Mouse (Mus musculus) liver, adult 2 months (tissue): Measurements from ENCODE around the gene Zbtb12. TPM values are rescaled to one million over a fixed set of nuclear protein-coding genes. Genes with fewer than 3 reads are reported as not detected.
A peak's percentile ranks its signal among the peaks of the same experiment; 100 is the strongest.

ENCODE experiments used
- DNase-seq: peaks from one replicate; pipeline ENCODE4 v3.0.0-alpha.2; 2011; ENCODE audit warnings: low read depth, low spot score; ENCODE audit errors: extremely low read depth
- H3K27ac ChIP-seq: fragments of 200-500 bp; replicated peaks from 2 replicates; pipeline ENCODE4 v1.5.1; 2012; ENCODE audit warnings: low read depth, mild to moderate bottlenecking, control low read depth, inconsistent platforms, low read length; ENCODE audit not compliant: insufficient read depth
- H3K27me3 ChIP-seq: fragments of 200-500 bp; 2 replicates; pipeline ENCODE4 v1.6.1; 2012; ENCODE audit warnings: mild to moderate bottlenecking, moderate library complexity, low read length, inconsistent platforms; ENCODE audit not compliant: control insufficient read depth, insufficient read depth
- H3K36me3 ChIP-seq: fragments of 200-500 bp; 2 replicates; pipeline ENCODE4 v1.6.1; 2012; ENCODE audit warnings: low read length, inconsistent platforms; ENCODE audit not compliant: control insufficient read depth, insufficient read depth
- H3K4me1 ChIP-seq: fragments of 200-500 bp; 2 replicates; pipeline ENCODE4 v1.6.1; 2011; ENCODE audit warnings: low read length; ENCODE audit not compliant: control insufficient read depth, insufficient read depth
- H3K4me3 ChIP-seq: fragments of 200-500 bp; 2 replicates; pipeline ENCODE4 v1.5.1; 2011; ENCODE audit warnings: low read depth, mild to moderate bottlenecking, control low read depth, low read length, moderate library complexity; ENCODE audit not compliant: insufficient read depth
- H3K79me2 ChIP-seq: fragments of 200-500 bp; 2 replicates; pipeline ENCODE4 v1.6.1; 2012; ENCODE audit warnings: inconsistent platforms, mild to moderate bottlenecking, low read length, moderate library complexity; ENCODE audit not compliant: control insufficient read depth, insufficient read depth
- H3K9ac ChIP-seq: fragments of 200-500 bp; 2 replicates; pipeline ENCODE4 v1.6.1; 2012; ENCODE audit warnings: low read depth, mild to moderate bottlenecking, control low read depth, inconsistent platforms, low read length
- CTCF ChIP-seq: fragments of 200-500 bp; IDR thresholded peaks from 2 replicates; pipeline ENCODE4 v1.5.1; 2011; ENCODE audit warnings: low read depth, low read length, control low read depth
- POLR2A ChIP-seq: fragments of 200-500 bp; IDR thresholded peaks from 2 replicates; pipeline ENCODE4 v1.6.1; 2011; ENCODE audit warnings: low read length, control low read depth; ENCODE audit not compliant: insufficient read depth; ENCODE audit errors: extremely low read depth
- WGBS: fragments of 180-500 bp; shearing (Covaris S2); methylation state at CpG from one replicate; pipeline ENCODE4 v1.1.7; 2018; 5-methylcytosine and 5-hydroxymethylcytosine counted together
- polyA plus RNA-seq: library from polyadenylated mRNA; depleted of rRNA; stranded (reverse); fragments of >200 nt; gene quantifications from 2 replicates; pipeline ENCODE4 v1.2.3, GENCODE M21; 2012
- total RNA-seq: library from RNA; depleted of rRNA; stranded (reverse); fragments of >200 nt; gene quantifications from 2 replicates; pipeline ENCODE4 v1.2.3, GENCODE M21; 2014

Zbtb12 gene
- total and polyA plus RNA-seq, 2 experiments: 1.8 to 4.6 TPM

- Histone ChIP-seq H3K27ac (peak overlapping the region; percentile 99), H3K79me2 (peaks cover 4% of the 10 kb centered on the region; the same call in 1 of the 2 replicates), H3K4me1 (peaks cover 47% of the 10 kb centered on the region), H3K27me3 (no peaks in the 10 kb centered on the region), H3K36me3 (peaks cover 49% of the 10 kb centered on the region), H3K9ac (peak overlapping the region; percentile 80), H3K4me3 (peak overlapping the region; percentile 76)
- 22% methylated on average over 13 of the region's 13 CpGs for WGBS
- peak; percentile 60; the same call in 1 of the 2 replicates for TF ChIP-seq POLR2A
- TF ChIP-seq CTCF: no peak
- DNase-seq: peak; percentile 98
Measured at GRCm38 (mm10) chr17:34861704-34862415, 17.4 kb upstream of the Zbtb12 start.

DNA sequence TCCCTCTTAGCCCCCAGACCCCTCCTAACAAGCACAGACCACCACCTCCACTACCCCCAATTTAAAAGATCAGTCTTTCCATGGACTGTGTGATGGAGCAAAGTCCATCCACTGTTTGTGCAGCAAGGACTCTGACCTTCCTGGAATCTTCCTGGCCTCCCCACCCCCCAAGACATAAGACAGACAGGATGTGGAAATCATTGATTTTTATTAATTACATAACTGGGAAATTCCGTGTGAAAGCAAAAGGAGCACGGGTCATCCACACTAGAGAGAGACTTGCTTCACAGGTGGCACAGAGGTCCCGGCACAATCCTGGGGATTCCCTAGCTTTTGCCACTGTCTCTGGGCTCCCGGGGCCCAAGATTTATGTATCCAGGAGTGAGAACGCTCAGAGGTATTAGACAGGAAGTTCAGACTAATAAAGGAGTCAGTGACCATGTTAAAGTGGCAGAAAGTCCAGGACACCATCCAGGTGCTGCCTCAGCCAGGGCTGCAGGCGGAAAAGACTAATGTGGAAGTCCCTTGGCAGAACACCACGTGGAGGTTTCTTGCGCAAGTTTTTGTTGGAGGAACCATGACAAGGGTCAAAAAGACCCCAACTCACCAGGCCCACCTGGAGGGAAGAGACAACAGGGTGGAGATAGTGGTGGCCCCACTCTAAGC, 16.7 kb upstream of the Zbtb12 start, which contains the start of gene Cfb:
Cfb (minus strand) TSS at position 103 of the 666 bp plus-strand sequence.
- no peak for TF ChIP-seq CTCF
- no peak for TF ChIP-seq POLR2A
- WGBS: 8% methylated on average over 8 of the region's 8 CpGs
- peak within 1 kb of the TSS; percentile 76 for H3K4me3 ChIP-seq
- peaks cover 41% of the 10 kb centered on the region for H3K4me1 ChIP-seq
- H3K27me3 ChIP-seq: no peaks in the 10 kb centered on the region
- DNase-seq: peak; percentile 97
- peaks cover 4% of the 10 kb centered on the region; the same call in 1 of the 2 replicates for H3K79me2 ChIP-seq
- H3K9ac ChIP-seq: peak within 1 kb of the TSS; percentile 80
- peaks cover 44% of the 10 kb centered on the region for H3K36me3 ChIP-seq
- peak within 1 kb of the TSS; percentile 99 for H3K27ac ChIP-seq

DNA sequence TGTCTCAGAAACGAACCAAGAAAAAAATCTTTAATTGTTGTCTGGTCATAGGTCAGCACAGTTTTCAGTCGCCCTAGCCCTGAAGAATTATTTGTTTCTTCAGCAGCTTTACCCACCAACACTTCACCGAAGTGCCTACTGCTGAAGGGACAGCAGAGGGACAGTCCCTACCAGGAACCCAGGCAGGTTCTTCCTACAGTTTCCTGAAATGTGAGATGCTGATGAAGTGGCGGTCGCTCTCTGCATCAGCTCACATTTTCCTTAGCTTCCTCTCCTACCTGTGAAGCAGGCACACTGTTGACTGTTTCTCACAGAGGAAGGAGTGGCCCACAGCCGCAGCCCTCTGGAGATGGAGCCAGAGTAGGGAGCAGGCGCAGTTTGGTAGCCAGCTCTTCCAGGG, 13.3 kb upstream of the Zbtb12 start:
- DNase-seq: no peak
- peaks cover 17% of the 10 kb centered on the region for H3K4me1 ChIP-seq
- peaks cover 4% of the 10 kb centered on the region; the same call in 1 of the 2 replicates for H3K79me2 ChIP-seq
- no peak overlapping the region for H3K4me3 ChIP-seq
- H3K27me3 ChIP-seq: no peaks in the 10 kb centered on the region
- no peak for TF ChIP-seq POLR2A
- TF ChIP-seq CTCF: no peak
- peaks cover 41% of the 10 kb centered on the region for H3K36me3 ChIP-seq
- 63% methylated on average over 7 of the region's 7 CpGs for WGBS
- no peak overlapping the region for H3K9ac ChIP-seq
- no peak overlapping the region for H3K27ac ChIP-seq

GRCm38 (mm10) chr17:34874321-34874720, 5.0 kb upstream of the Zbtb12 start:
- TF ChIP-seq CTCF (no peak), POLR2A (no peak)
- no peak for DNase-seq

DNA sequence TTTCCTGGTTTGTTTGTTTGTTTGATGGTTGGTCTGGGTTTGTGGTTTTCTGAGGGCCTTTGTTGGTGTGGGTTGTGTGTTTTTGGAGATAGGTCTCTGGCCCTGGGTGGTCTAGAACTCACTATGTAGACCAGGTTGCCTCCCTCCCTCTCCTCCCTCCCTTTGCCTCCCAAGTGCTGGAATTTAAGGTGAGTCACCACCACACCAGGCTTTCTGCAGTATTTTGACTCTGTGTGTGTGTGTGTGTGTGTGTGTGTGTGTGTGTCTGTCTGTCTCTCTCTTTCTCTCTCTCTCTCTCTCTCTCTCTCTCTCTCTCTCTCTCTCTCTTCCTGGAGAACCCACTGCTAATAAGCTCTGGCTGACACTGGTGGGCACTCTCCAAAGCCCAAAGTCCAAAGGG, 1.9 kb downstream of the Zbtb12 start:
- Histone ChIP-seq H3K79me2 (no peaks in the 10 kb centered on the region; the same call in 1 of the 2 replicates), H3K9ac (peak overlapping the region; percentile 85), H3K27ac (peak overlapping the region; percentile 95), H3K36me3 (peaks cover 6% of the 10 kb centered on the region), H3K4me1 (peaks cover 11% of the 10 kb centered on the region), H3K27me3 (no peaks in the 10 kb centered on the region), H3K4me3 (peak overlapping the region; percentile 72)
- TF ChIP-seq POLR2A (no peak), CTCF (no peak)
- no peak for DNase-seq

More at GRCm38 (mm10) chr17:34874321-34874720, 5.0 kb upstream of the Zbtb12 start:
- peaks cover 2% of the 10 kb centered on the region; the same call in 1 of the 2 replicates for H3K4me1 ChIP-seq
- H3K27me3 ChIP-seq: no peaks in the 10 kb centered on the region
- no peaks in the 10 kb centered on the region for H3K79me2 ChIP-seq
- no peak overlapping the region for H3K9ac ChIP-seq
- WGBS: 87% methylated on average over 6 of the region's 6 CpGs
- peaks cover 43% of the 10 kb centered on the region for H3K36me3 ChIP-seq
- no peak overlapping the region for H3K4me3 ChIP-seq
- no peak overlapping the region for H3K27ac ChIP-seq
